Mouse (Mus musculus) hindbrain, postnatal 0 days (tissue): ENCODE results near the gene Nav2. TPM values are rescaled to one million over a fixed set of nuclear protein-coding genes. Genes with fewer than 3 reads are reported as not detected.

Experiments
- ATAC-seq: fragments of 200-750 bp; cut with Nextera tagmentation; 2 replicates; pipeline ENCODE4 v1.8.0; 2017; ENCODE audit warnings: mild to moderate bottlenecking, moderate TSS enrichment, moderate library complexity
- DNase-seq: peaks from one replicate; pipeline ENCODE4 v3.0.0-alpha.2; 2015; ENCODE audit warnings: low spot score
- H3K27ac ChIP-seq: fragments of 300-500 bp; sonication (generic); 2 replicates; pipeline ENCODE4 v1.5.1; 2014; ENCODE audit warnings: mild to moderate bottlenecking
- H3K27me3 ChIP-seq: fragments of 300-500 bp; sonication (generic); 2 replicates; pipeline ENCODE4 v1.6.1; 2014; ENCODE audit warnings: low read length, mixed read lengths; ENCODE audit not compliant: insufficient read depth
- H3K36me3 ChIP-seq: fragments of 300-500 bp; sonication (generic); 2 replicates; pipeline ENCODE4 v1.6.1; 2014; ENCODE audit warnings: low read length, mixed read lengths; ENCODE audit not compliant: insufficient read depth
- H3K4me1 ChIP-seq: fragments of 300-500 bp; sonication (generic); 2 replicates; pipeline ENCODE4 v1.6.1; 2014; ENCODE audit warnings: antibody characterized with exemption, low read length, mixed read lengths; ENCODE audit not compliant: insufficient read depth
- H3K4me2 ChIP-seq: fragments of 300-500 bp; sonication (generic); 2 replicates; pipeline ENCODE4 v1.6.1; 2014; ENCODE audit warnings: low read depth, mild to moderate bottlenecking, low read length, moderate library complexity, mixed read lengths
- H3K4me3 ChIP-seq: fragments of 300-500 bp; sonication (generic); 2 replicates; pipeline ENCODE4 v1.5.1; 2014; ENCODE audit warnings: low read length
- H3K9ac ChIP-seq: fragments of 300-500 bp; sonication (generic); replicated peaks from 2 replicates; pipeline ENCODE4 v1.6.1; 2014; ENCODE audit warnings: mild to moderate bottlenecking, low read length, moderate library complexity, mixed read lengths
- H3K9me3 ChIP-seq: fragments of 300-500 bp; sonication (generic); 2 replicates; pipeline ENCODE4 v1.6.1; 2016; ENCODE audit warnings: low read length, mixed read lengths
- CTCF ChIP-seq: IDR thresholded peaks from 2 replicates; pipeline ENCODE4 v1.5.1; 2016; ENCODE audit warnings: antibody characterized with exemption, control low read depth, low read depth
- WGBS: fragments of 180-500 bp; shearing (Covaris S2); extraction: QIAGEN DNeasy Blood & Tissue Kit; methylation state at CpG from one replicate; pipeline ENCODE4 v1.1.7; 2014; 5-methylcytosine and 5-hydroxymethylcytosine counted together
- polyA plus RNA-seq: library from polyadenylated mRNA; unstranded; fragments of >200 nt; fragmentation: Nextera tagmentation; extraction: Ambion mirVana; gene quantifications from 2 replicates; pipeline ENCODE4 v1.2.1, GENCODE M21; 2015
- total RNA-seq: library from RNA; depleted of rRNA; stranded (reverse); fragments of >200 nt; gene quantifications from 2 replicates; pipeline ENCODE4 v1.2.3, GENCODE M21; 2014

Nav2 gene
- total and polyA plus RNA-seq, 2 experiments from 2014 or later, result 20.1 to 64.7 TPM

- no peak overlapping the region for H3K9ac ChIP-seq
- H3K27ac ChIP-seq, result no peak overlapping the region
- no peak for TF ChIP-seq CTCF
- no peaks in the 10 kb centered on the region for H3K27me3 ChIP-seq
- no peak overlapping the region for H3K4me3 ChIP-seq
- ATAC-seq (no peak), DNase-seq (no peak)
- WGBS, result 56% methylated on average over 4 of the region's 4 CpGs
- no peak overlapping the region for H3K4me2 ChIP-seq
- no peaks in the 10 kb centered on the region for H3K36me3 ChIP-seq
- no peaks in the 10 kb centered on the region for H3K9me3 ChIP-seq
- 0 out of 2 replicates have a peak, but pooled peaks cover 24% of the 10 kb centered on the region for H3K4me1 ChIP-seq
Observed at GRCm38 (mm10) chr7:49343752-49344484, 435.4 kb downstream of the Nav2 start.

- 31% methylated on average over 16 of the region's 16 CpGs for WGBS
- ATAC-seq, result no peak
Observed at GRCm38 (mm10) chr7:49347338-49348272, 439.1 kb downstream of the Nav2 start.

DNA sequence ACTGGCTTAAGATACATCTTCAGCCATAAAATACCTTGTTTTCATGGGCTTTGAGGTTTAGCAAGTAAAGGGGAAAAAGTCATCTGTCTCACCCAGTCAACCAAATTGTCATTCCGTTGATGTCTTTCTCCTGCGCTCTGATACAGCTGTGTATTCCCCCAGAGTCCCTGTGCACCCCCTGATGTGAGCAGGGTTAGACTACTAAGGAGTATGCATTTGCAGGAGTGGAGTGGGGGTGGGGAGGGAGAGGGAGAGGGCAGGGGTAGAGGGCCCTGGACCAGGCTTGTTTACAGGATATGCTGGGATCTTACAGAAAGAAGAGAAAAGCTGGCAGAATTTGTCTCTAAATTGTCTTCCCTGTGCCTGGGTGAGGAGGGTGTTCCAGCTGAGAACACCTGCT lies 440.1 kb downstream of the Nav2 start:
- Histone ChIP-seq H3K27me3 (no peaks in the 10 kb centered on the region), H3K9ac (no peak overlapping the region), H3K27ac (no peak overlapping the region), H3K36me3 (no peaks in the 10 kb centered on the region), H3K4me1 (0 out of 2 replicates have a peak, but pooled peaks cover 2% of the 10 kb centered on the region), H3K4me2 (no peak overlapping the region), H3K4me3 (no peak overlapping the region), H3K9me3 (no peaks in the 10 kb centered on the region)
- DNase-seq (no peak), ATAC-seq (no peak)
- WGBS, result 22% methylated on average over 2 of the region's 2 CpGs
- no peak for TF ChIP-seq CTCF

More at GRCm38 (mm10) chr7:49347338-49348272, 439.1 kb downstream of the Nav2 start:
- Histone ChIP-seq H3K4me1 (0 out of 2 replicates have a peak, but pooled peaks cover 11% of the 10 kb centered on the region), H3K27ac (no peak overlapping the region), H3K27me3 (no peaks in the 10 kb centered on the region), H3K9me3 (no peaks in the 10 kb centered on the region), H3K4me3 (no peak overlapping the region), H3K36me3 (no peaks in the 10 kb centered on the region), H3K9ac (no peak overlapping the region), H3K4me2 (no peak overlapping the region)
- no peak for DNase-seq
- TF ChIP-seq CTCF, result no peak

DNA sequence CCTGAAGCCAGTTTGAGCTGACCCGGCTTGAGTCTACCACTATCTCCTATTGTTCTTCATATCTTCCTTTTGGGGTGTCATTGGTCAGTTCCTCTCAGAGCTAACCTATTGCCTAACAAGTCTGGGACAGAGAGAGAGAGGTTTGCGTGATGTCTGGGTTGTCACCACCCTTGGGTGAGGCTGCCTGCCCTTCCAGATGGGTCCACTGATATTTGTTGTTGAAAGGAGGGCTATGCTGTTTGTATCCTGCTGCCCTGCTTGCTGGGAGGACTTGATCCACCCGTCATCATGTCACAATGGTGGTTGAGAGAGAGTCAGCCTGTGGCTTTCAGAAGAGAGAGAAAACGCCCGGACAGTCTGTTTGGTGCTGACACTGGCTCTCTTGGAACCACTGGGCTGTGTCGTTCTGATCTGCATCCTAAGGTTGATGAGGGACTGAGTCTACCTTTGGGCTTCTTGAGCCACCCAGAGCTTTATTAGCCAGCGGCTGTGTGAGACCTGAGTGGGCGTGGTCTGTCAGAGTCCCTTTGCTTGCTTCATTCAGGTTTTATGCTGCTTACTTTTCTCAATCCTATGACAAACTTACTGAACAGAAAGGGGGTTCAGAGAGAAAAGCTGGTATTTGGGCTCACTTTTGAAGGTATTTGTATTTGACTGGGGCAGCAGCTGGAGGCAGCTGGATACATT lies 441.9 kb downstream of the Nav2 start:
- Histone ChIP-seq H3K9me3 (no peaks in the 10 kb centered on the region), H3K36me3 (no peaks in the 10 kb centered on the region), H3K4me3 (no peak overlapping the region), H3K9ac (no peak overlapping the region), H3K27ac (no peak overlapping the region), H3K27me3 (no peaks in the 10 kb centered on the region), H3K4me1 (peaks cover 3% of the 10 kb centered on the region; the same call in 1 of the 2 replicates), H3K4me2 (no peak overlapping the region)
- 80% methylated on average over 8 of the region's 8 CpGs for WGBS
- no peak for ATAC-seq
- no peak for DNase-seq
- TF ChIP-seq CTCF, result no peak

- Histone ChIP-seq H3K36me3 (no peaks in the 10 kb centered on the region), H3K4me2 (no peak overlapping the region), H3K9ac (no peak overlapping the region), H3K27me3 (no peaks in the 10 kb centered on the region), H3K4me3 (no peak overlapping the region), H3K27ac (no peak overlapping the region), H3K4me1 (peaks cover 3% of the 10 kb centered on the region; the same call in 1 of the 2 replicates), H3K9me3 (no peaks in the 10 kb centered on the region)
- DNase-seq, result no peak
- 32% methylated on average over 11 of the region's 11 CpGs for WGBS
- no peak for ATAC-seq
- no peak for TF ChIP-seq CTCF
Observed at GRCm38 (mm10) chr7:49351596-49352258, 443.2 kb downstream of the Nav2 start.
